Mouse (Mus musculus) kidney, postnatal 4 days (tissue): ENCODE measurements at regions not wholly inside any gene's neighbourhood (a gene's known extent, or its start where the extent isn't known, plus 50 kb on each side); places are given as distances from the start of the nearest gene placed in this dataset.
"Not testable (repeated sequence)": the region's sequence is repeated elsewhere in the genome, so short reads cannot be mapped to it uniquely, and the experiment has no call there.

Source experiments
- DNase-seq, 2 experiments: peaks; one replicate each; pipeline ENCODE4 v3.0.0; 2021; ENCODE audit warnings: mixed read lengths in 2 of 2

DNA sequence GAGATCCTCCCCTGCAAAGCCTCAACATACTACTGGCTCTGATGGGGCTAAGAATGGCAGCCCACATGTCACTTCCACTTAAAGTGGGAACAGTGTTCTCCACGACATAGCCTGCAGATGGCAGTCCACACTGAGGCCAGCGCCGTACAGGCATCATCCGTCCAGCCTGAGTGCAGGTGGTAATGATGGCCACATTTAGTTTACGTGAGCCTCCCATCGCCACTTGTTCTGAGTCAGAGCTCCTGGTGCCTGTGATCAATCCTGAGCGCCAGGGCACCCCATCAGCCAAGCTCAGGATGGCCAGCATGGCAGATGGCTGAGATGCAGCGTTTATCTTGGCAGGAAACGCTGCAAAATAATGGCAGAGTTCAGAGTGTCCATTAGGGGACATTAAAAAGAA is 159.6 kb downstream of the Adgrd1 start:
- DNase-seq: no peak

DNA sequence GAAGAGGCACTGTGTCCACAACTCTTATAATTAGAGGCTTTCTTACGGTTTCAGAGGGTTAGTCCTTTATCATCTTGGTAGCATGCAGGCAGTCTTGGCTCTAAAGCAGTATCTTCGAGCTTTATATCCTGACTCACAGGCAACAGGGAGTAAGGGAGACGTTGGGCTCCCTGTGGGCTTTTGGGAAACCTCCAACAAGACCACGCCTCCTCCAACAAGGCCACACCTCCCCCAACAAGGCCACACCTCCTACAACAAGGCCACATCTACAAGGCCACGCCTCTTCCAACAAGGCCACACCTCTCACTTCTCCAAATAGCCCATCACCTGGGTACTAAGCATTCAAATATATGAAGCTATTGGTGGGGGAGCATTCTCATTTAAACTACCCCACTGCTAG is 160.7 kb downstream of the Adgrd1 start:
- DNase-seq: no peak

DNA sequence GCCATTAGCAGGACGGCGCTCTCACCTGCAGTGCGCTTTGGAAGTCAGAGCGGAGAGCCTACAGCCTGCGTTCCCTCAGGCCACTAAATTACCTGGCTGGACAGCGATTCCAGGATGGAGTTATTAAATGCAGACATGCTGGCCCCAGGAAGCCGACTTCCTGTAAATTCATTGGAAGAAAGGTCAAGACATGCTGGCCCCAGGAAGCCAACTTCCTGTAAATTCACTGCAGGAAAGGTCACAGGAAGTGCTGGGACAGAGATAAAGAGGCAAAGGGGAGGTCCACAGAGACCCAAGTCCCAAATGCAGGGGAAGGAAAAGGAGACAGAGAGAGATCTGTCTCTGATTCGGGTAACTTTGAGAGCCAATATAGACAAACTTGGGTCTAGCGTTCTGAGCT is 164.1 kb downstream of the Adgrd1 start:
- peak; percentile 16 to 43 for DNase-seq

DNA sequence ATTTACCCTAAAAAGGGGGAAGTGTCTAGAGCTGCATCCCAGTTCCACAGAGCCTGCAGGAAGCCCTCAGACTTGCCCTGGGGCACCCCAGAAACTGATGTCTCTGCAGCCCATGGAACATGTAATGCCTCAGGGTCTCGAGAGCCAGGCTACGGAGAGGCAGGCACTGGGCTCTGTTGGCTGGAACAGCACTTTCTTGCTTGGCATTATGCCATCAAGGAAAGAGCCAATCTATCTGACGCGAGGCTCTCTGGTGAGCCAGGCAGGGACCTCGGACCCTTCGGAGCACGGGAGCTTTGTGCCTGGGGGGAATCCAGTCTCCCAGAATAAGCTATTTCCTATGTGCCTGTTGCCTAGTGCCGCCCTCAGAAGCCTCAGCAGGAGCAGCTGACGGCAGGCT is 166.6 kb downstream of the Adgrd1 start:
- peak in 1 of 2 experiments; percentile 7 for DNase-seq

DNA sequence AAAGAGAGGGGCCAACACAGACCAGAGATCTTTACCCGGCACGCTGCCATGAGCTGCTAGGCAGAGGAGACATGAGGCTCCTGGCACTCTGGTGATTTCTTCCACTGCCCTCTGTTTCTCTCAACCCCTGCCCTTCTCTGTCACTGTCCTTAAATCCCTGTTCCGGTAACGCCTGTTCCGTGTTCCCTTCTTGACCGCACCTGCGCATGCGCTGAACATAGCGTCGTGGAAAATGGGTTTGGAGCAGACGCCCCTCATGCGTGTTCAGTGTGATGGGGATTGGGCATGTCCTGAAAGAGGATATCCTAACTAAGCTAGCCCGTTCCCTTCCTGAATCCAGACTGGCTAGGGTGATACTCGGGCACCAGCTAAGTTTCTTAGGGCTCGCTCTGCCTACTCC is 167.8 kb downstream of the Adgrd1 start:
- no peak for DNase-seq

DNA sequence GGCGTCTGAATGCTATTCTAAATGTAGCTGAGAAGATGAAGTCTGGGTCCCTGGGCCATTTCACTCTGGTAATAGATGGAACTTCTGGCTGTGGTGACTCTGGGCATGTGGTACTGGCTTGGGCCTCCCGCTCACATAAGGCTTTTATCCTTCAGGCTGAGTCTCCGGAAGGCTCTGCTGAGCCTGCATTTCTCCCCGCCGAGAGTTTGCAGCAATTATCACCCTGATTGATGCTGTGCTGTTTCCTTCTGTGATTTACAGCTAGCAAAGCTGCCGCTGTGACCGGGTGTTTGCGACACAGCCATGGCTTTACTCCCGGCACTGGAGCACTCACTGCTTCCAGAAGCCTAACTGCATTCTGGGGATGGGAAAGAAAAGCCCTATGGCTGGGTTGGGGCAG is 171.9 kb downstream of the Adgrd1 start:
- DNase-seq: peak; percentile 47 to 60

DNA sequence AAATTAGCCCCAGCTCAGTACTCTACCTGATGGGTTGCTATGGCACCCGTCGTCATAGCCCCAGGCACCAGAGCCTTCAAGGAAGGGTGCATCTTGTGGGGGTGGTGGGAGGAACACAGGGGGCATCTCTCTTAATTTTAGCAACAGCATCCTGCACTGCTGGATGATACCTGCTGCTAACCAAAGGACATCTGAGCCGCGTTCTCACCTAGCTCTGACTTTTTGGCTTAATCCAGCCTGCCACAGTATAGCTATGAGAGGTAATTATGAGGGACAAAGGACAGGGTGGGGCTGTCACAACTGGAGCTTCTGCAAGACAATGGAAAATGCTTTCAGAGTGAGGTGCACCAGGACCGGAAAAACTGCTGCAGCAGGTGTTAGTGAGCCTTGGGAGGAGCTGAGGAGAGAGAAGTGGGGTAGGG is 173.5 kb downstream of the Adgrd1 start:
- DNase-seq: no peak

DNA sequence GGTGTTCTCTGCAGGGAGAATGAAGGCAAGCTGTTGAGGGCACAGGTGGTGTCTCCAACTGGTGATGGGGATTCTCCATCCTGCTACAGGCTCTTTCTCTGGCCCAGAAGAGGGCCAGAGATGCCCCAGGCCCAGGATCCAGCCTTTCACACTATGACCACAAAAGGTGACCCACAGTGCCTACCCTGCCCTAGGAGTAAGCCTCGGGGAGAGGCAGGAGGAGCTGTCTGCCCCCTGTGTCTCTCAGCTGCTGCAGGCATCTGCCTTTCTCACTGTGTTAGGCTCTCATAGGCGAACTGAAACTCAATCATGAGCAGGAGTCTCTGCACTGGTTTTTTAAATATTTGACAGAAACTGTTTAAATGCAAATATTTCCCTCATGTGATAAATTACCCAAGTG is 184.9 kb downstream of the Adgrd1 start:
- DNase-seq: no peak

DNA sequence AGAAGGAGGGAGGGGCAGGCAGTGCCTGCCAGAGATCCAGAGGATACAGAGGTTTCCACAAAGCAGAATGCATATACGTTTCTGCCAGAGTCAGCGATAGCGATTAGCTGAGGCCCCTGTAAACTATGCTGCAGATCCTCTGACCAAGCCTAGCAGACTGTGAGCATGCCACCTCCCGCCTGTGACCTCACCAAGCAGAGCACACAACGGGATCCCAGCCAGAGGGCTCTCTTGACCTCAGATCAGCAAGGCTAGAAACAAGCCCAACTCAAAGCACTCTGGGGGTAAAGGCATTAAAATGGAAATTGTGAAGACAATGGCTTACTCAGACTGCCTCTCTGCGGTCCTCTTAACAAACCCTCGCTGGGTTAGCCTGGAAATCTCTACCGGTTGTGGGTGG is 185.6 kb downstream of the Adgrd1 start:
- DNase-seq: no peak

DNA sequence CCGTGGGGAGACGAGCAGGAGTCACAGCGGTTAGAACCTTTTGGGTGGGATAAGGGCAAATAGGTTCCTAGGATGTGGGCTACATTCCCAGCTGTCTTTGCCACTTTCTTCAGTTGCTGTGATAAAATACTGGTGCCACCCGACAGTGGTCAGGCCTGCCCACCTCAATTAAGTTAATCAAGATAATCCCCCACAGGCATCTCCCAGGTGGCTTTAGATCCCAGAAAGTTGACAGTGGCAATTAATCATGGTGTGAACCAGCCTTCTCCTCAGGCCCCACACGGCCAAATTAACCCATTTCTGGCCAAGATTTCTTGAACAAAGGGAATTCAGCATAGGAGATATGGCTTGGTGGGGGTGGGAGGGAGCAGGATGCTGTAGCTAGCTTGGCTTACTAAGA is 186.3 kb downstream of the Adgrd1 start:
- DNase-seq: no peak

DNA sequence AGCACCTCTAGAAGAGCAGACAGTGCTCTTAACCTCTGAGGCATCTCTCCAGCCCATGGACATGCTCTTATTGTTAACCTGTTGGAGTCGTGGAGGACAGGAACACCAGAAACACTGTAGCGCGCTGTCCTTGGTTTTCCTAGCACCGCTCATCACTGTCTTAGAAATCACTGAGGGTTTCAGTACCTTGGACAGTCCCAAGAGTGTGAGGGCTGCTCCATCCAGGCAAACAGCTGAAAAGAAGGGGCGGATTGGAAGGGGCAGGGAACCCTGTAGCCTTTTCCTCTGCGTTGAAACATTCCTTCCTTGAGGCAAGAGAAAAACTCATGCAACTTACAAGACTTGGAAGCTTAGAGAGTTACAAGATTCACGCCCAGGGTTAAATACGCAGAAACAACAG is 190.9 kb downstream of the Adgrd1 start:
- peak; percentile 57 to 64 for DNase-seq

DNA sequence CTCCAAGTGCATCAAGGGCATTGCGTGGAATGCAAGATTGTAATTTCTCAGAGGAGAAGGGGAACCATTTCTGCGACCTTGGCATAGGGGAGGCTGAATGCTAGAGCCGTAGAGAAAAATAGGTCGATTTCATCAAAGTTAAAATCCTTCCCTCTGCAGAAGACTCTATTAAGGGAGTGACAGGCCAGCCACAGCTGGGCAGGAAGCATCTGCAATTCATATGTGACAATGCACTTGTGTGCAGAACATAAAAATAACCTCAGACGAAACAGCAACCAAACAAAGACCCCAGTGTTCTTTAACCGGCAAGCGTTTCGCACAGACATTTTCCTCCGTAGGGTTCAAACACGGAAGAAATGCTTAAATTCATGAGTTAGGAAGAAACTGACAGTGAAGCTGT is 196.3 kb downstream of the Adgrd1 start:
- DNase-seq: not testable (repeated sequence)

DNA sequence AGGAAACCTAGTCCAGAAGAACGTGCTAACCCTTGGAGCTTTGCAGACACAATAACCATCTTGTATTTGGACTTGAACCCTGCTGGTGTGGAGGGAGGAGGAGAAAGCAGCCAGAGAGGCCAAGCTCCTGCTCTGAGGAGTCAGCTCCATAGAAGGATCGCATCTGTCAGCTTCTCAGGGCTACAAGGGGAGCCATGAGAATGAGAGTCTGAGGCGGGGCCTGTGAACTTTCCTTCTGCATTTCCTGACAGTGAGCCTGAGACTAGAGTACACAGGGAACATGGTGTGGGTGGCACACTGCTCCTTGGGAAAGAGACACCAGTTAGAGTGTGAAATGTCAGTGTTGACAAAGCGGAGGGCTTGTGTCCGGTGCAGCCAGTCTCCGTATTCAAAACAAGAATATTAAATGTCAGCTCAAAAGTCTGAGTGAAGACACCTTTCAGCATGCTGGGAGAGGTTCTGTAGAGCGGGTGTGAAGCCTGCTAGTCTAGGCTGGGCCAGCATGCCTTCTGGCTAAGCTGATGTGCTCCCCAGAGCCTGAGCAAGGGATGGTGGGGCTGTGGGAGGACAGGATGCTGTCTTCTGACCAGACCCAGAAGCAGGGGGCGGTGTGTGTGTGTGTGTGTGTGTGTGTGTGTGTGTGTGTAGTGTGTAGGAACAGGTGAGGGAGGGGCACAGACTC is 198.5 kb downstream of the Adgrd1 start:
- peak; percentile 57 to 68 for DNase-seq

DNA sequence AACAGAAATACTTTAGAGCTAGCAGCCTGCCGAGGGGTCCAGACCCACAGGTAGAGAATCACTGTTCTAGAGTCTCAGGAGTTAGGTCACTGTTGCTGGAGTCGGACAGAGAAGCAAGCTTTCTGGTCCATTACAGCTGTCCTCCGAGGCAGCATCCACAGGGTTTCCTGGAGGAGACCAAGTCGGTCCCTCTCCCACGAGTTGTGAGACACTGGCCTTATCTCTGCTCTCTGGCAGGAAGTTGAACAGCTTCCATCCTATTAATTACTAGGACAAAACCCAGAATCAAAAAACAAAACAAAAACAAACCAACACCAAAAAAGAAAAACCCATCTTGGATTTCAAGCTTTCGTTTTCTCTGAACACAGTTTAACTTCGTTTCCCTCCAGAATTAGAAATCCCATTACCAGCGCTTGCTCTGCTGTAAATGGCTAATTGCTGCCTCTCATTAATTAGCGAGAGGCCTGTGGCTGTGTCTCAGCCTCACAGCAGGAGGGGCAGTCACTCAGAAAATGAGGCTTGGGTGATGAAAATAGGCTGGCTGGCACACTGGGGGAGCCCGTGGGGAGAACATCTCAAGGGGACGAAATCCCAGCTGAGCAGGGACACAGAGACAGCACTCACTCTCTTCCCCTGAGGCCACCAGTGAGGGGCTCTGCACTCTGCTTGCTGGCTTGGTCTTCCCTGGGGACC is 201.3 kb downstream of the Adgrd1 start:
- peak; percentile 28 to 54 for DNase-seq

DNA sequence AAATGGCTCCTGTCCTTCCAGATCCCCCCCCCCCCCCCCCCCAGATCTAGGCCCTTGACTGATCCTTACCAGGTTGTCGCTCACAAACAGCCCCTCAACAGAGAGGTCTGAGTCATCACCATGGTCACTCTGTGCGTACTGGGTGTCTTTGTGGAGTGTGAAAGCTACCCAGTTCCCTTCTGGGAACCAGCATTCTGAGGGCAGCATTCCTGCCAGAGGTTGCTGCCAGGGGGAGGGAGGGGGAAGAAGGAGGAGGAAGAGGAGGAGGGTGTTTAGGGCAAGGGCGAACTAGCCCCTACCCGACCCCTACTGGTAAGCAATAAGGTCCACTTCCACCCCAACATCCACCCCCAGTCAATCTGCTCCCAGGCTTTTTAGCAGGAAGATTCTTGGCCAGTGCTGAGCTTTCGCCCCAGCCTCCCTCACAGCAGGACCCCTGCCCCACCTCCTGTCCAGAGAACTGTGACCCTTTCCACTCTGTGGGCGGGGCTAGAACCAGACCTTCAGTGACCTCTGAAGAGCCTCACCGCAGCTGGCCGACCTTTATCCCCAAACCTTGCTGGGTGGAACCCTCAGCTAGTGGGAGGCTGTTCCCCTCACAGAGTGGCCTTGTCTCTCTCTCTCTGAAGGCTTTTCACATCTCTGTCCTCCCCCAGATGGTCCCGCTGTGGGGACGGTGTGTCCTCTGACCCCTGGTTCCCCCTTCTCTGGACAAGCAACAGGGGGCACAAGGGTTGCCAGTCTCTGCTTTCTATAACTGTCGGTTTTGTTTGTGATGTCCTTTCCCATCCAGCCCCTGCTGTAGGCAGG is 202.2 kb upstream of the Sfswap start:
- DNase-seq: peak; percentile 27 to 31

DNA sequence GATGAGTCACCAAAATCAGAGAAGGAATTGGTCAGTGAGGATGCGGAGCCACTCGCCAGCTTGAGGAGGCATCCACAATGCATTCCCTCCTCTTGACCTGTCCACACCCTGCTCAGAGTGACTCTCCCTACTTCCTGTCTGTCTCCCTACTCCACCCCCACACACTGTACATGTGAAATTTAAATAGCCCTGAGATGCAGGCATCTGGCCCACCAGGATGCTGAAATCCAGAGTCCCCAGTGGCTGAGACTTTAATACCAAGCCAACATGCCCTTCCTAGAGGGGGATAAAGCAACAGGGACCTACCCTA is 201.6 kb upstream of the Sfswap start:
- DNase-seq: peak; percentile 14 to 32

DNA sequence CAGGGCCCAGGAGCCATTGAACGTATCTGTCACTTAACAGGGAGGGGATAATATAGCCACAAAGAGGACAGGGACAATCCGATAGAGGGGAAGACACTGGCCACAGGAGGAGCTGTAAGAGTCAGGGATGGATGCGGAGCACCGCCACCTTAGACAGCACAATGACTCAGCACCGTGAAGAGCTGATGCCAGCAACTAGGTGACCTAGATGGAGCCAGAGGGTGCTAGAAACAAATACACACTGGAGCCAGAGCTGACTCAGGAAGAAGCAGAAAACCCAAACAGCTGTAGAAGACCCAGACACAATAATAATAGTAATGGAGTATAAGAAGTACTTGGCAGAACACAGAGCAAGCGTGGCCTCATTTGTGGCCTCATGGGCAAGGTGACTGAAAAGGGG is 200.6 kb upstream of the Sfswap start:
- DNase-seq: no peak

DNA sequence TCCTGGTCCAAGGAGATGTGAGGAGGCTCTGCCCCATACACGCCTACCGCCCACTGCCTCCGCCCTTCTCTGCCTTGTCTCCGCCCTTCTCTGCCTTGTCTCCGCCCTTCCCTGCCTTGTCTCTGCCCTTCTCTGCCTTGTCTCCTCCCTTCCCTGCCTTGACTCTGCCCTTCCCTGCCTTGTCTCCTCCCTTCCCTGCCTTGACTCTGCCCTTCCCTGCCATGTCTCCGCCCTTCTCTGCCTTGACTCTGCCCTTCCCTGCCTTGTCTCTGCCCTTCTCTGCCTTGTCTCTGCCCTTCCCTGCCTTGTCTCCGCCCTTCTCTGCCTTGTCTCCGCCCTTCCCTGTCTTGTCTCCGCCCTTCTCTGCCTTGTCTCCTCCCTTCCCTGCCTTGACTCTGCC is 185.4 kb upstream of the Sfswap start:
- DNase-seq: no peak

DNA sequence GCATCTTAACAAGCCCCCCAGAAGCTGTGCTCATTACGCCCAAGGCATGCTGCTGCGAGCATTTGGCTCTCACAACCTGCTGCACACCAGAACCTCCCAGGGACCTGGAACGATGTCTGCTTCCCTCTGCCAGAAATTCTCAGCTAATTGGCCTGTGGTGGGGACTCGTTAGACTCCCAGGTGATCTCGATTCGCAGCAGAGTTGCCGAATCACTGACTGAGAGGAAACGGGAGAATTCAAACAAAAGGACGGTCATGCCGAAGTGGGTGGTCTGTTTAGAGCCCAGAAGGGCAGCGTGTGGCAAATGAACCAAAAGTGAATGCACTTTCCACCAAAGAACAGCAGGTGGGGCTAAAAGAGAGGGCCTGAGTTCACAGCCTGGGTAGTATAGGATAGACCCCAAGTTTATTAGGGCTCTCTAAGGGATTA is 169.9 kb upstream of the Sfswap start:
- DNase-seq: peak in 1 of 2 experiments; percentile 36

DNA sequence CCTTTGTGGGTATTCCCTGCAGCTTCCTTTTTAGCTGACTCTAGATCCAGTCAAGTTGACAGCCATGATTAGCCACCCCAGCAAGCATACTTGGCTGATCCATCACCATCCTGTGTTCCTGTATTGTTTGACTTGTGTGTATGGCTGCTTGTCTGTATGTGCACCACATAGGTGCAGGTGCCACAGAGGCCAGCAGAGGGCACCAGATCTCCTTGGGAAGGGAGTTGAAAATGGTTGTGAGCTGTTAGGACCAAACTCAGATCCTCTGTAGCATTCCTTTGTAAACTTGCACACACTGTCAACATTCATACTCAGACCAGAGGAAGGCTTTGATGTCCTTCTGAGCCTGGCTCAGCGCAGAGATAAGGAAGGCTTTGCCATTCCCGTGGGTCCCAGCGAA is 169.0 kb upstream of the Sfswap start:
- DNase-seq: no peak

DNA sequence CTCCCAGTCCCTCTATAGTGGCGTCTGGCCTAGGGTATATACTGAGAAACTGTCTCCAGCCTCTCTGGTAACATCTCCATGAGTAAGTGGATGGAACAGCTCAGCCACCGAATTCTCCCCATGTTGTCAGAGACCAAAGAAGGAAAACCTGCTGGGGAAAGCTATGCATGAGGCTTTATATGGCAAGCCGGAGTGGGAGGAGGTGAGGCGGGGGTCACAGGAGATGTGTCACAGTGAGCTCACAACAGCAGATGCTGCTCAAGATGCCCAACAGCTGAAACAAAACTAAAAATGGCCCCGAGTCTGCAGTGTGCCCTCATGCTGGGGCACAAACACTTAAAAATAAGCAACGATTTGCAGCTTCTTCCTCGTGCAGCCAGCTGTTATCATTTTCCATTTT is 162.5 kb upstream of the Sfswap start:
- DNase-seq: no peak

DNA sequence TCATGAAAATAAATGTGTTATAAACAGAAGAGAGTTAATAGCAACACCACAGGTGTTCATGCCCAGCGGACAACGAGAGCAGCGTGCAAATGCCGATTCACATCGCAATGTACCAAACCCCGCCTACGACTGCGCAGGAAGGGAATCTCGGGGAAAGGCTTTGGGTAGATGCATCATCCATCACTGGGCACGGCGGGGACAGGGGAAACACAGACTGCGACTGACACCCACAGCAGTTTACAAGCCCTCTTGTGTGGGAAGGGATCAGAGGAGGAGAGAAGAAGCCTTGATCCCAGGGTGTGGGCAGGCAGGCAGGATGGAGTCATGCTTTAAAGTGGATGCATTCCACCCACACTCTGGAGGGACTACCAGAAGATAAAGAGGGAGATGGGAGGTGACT is 157.0 kb upstream of the Sfswap start:
- DNase-seq: no peak

DNA sequence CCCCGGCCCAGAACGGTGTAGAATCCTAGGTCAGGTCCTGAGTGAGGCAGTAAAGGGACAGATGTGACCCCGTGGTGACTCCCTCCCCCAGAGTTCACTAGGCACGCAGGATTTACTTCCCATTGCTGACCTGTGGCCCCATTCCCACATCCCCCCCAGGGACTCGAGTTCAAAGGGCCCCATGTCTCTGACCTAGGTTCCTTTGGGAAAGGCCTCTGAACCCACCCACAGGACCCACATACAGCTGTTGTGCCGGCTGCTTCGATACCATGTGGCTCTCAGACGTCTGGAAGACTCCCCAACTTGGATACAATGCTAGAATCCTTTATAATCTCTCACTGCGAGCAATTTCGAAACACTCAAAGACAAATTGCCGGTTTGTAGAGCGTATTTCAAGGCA is 151.0 kb upstream of the Sfswap start:
- DNase-seq: peak in 1 of 2 experiments; percentile 8

DNA sequence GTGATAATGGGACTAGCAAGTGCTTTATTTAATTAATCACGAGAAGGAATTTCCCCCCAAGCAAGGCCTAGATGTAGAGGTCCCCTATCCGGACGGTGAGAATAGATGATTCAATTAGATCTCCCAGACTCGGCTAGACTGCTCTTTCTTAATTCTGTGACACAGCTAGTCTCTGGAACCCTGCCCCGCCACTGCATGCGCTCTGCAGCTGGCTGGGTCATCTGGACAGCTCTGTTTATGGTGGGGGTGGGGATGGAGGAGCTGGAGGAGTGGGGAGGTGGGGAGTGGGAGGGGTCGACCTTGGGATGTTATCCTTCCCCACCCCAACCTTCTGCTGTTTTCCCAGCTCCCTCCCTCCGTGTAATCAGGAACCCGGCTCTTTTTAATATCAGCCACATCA is 147.5 kb upstream of the Sfswap start:
- DNase-seq: peak; percentile 22 to 36
